Mouse (Mus musculus): Measurements from ENCODE around the gene Eme1. TPM values are rescaled to one million over a fixed set of nuclear protein-coding genes. Genes with fewer than 3 reads are reported as not detected.
"Not testable (repeated sequence)": the region's sequence is repeated elsewhere in the genome, so short reads cannot be mapped to it uniquely, and the experiment has no call there.

Gene Eme1
- under 1 TPM; 0.10 to 0.23 TPM for total RNA-seq (2021)
- long read RNA-seq, experiment 1, result 0 reads
- long read RNA-seq, experiment 2, result 0 reads

GRCm38 (mm10) chr11:94653663-94654436 is at the start of gene Eme1, which contains the start of gene Mrpl27:
Gene Eme1 (minus strand): TSS chr11:94653964.
Gene Mrpl27 (plus strand): TSS chr11:94653767.
- peak; percentile 90 to 97 for DNase-seq

GRCm38 (mm10) chr11:94702216-94702610 is 48.4 kb upstream of the Eme1 start:
- no peak for DNase-seq

- no peak for DNase-seq
Observed at GRCm38 (mm10) chr11:94701401-94702215, 47.8 kb upstream of the Eme1 start.

GRCm38 (mm10) chr11:94699399-94699798 is 45.6 kb upstream of the Eme1 start:
- no peak for DNase-seq

- DNase-seq, result no peak
Observed at GRCm38 (mm10) chr11:94697703-94698464, 44.1 kb upstream of the Eme1 start.

GRCm38 (mm10) chr11:94697140-94697539 is 43.4 kb upstream of the Eme1 start:
- no peak for DNase-seq

GRCm38 (mm10) chr11:94695508-94695907 is 41.7 kb upstream of the Eme1 start:
- DNase-seq, result no peak

GRCm38 (mm10) chr11:94692502-94692901 is 38.7 kb upstream of the Eme1 start:
- not testable (repeated sequence) for DNase-seq

- peak in 1 of 2 experiments; percentile 44 for DNase-seq
Observed at GRCm38 (mm10) chr11:94687178-94687577, 33.4 kb upstream of the Eme1 start.

- no peak for DNase-seq
Observed at GRCm38 (mm10) chr11:94682427-94682826, 28.7 kb upstream of the Eme1 start.

GRCm38 (mm10) chr11:94681640-94682039 is 27.9 kb upstream of the Eme1 start:
- no peak for DNase-seq

GRCm38 (mm10) chr11:94680639-94681038 is 26.9 kb upstream of the Eme1 start:
- no peak for DNase-seq

GRCm38 (mm10) chr11:94677607-94678145 is 23.9 kb upstream of the Eme1 start:
- no peak for DNase-seq

GRCm38 (mm10) chr11:94676754-94677606 is 23.2 kb upstream of the Eme1 start, which contains the start of gene Xylt2:
Gene Xylt2 (minus strand): TSS chr11:94677515.
- DNase-seq, result peak; percentile 94 to 96

GRCm38 (mm10) chr11:94676308-94676707 is 22.5 kb upstream of the Eme1 start:
- DNase-seq, result no peak

- DNase-seq, result no peak
Observed at GRCm38 (mm10) chr11:94675446-94675845, 21.7 kb upstream of the Eme1 start.

GRCm38 (mm10) chr11:94674984-94675383 is 21.2 kb upstream of the Eme1 start:
- no peak for DNase-seq

- no peak for DNase-seq
Observed at GRCm38 (mm10) chr11:94665281-94665680, 11.5 kb upstream of the Eme1 start.

- no peak for DNase-seq
Observed at GRCm38 (mm10) chr11:94661344-94661743, 7.6 kb upstream of the Eme1 start.

- DNase-seq, result no peak
Observed at GRCm38 (mm10) chr11:94652973-94653372, 791 bp downstream of the Eme1 start.

- DNase-seq, result not testable (repeated sequence)
Observed at GRCm38 (mm10) chr11:94651241-94651640, 2.5 kb downstream of the Eme1 start.

All from heart, adult 18-20 months (tissue).